Mouse (Mus musculus) B cell, adult 2 months (primary cell): ENCODE data around the gene Sgk2.
"Not testable (repeated sequence)": the region's sequence is repeated elsewhere in the genome, so short reads cannot be mapped to it uniquely, and the experiment has no call there.

ENCODE experiments used
- DNase-seq, 2 experiments: peaks; one replicate each; pipeline ENCODE4 v3.0.0; 2022

The Sgk2 gene

GRCm38 (mm10) chr2:162993881-162994616, 6.9 kb downstream of the Sgk2 start:
- DNase-seq: no peak

DNA sequence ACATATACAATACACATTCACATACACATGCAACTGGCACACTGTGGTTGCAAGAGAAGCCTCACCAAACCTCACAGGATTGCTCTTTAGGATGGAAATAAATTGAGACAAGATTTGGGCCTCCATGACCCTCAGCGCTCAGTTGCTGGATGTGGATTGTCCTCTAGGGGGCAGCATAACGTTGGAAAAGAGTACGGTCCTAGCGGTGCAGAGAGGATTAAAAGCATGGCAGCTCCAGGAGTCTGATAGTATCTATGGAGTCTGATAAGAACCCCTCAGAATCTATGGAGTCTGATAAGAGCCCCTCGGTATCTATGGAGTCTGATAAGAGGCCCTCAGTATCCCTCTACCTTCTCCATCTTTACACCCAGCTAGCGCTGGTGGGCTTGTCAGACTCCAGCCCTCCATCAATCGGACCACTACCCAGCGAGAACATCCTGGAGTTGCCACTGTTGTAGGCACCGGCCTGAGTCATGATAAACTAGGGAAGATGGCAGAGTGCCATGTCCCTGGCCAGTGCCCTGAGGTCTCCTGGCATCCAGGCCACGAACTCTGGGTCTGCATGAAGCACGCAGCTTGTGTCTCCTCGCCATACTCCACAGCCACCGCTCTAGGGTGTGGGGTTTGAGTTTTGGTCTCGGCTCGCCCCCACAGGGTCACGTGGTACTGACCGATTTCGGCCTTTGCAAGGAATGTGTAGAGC, 11.5 kb downstream of the Sgk2 start:
- peak; percentile 68 for DNase-seq

GRCm38 (mm10) chr2:162999744-163000143, 12.6 kb downstream of the Sgk2 start:
- DNase-seq: peak; percentile 42 to 49

GRCm38 (mm10) chr2:163001071-163001470, 13.9 kb downstream of the Sgk2 start:
- DNase-seq: no peak

DNA sequence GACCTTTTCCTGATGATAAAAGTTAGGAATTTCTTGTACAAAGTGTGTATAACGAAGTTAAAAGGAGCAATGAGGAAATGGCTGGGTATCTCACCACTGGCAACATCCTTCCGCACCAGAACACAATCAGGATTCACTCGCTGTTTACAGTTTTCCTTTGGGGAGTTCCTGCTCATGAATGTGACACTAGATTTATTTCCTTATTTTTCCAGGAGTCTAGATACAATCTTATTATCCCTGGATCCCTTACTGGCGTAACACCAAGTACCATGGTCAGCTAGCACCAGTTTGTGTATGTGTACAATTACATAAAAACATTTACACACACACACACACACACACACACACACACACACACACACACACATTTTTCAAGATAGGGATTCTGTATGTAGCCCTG, 20.2 kb downstream of the Sgk2 start:
- DNase-seq: no peak

GRCm38 (mm10) chr2:163016916-163017743, 30.0 kb downstream of the Sgk2 start, which contains the start of gene Ift52:
Gene Ift52 (plus strand): TSS chr2:163017354.
- peak; percentile 94 to 95 for DNase-seq

- no peak for DNase-seq
Observed at GRCm38 (mm10) chr2:163031289-163031688, 44.2 kb downstream of the Sgk2 start.

- no peak for DNase-seq
Observed at GRCm38 (mm10) chr2:163031757-163032156, 44.6 kb downstream of the Sgk2 start.

DNA sequence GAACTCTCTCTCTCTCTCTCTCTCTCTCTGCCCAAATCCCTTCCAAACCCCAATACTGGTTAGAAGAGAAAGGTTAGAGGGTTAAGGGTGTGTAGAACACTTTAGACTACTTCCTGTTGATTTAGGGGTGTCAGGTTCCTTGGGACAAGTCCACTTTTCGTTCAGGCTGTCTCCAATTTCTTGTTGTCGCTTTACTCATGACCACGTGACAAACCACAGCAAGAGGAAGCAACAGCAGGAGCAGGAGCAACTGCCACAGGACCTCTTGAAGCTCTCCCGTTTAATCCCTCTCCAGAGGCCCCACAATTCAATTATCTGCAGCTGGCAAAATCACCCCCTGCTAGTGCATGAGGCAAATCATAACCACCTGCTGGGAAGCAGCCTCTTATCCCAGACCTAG, 45.5 kb downstream of the Sgk2 start:
- DNase-seq: no peak

GRCm38 (mm10) chr2:163039940-163040339, 52.8 kb downstream of the Sgk2 start:
- DNase-seq: no peak

- peak; percentile 64 to 69 for DNase-seq
Observed at GRCm38 (mm10) chr2:163048125-163048524, 61.0 kb downstream of the Sgk2 start.

DNA sequence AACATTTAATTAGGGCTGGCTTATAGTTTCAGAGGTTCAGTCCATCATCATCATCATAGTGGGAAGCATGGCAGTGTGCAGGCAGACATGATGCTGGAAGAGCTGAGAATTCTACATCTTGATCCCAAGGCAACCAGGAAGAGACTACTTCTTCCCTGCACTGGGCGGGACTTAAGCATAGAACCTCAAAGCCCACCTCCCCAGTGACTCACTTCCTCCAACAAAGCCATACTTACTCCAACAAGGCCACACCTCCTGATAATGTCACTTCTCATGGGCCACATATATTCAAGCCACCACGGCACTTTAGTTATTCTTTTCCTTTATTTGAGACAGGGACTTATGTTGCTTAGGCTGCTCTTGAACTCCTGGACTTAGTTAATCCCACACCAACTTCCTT, 62.0 kb downstream of the Sgk2 start:
- DNase-seq: no peak

- DNase-seq: no peak
Observed at GRCm38 (mm10) chr2:163051691-163052090, 64.6 kb downstream of the Sgk2 start.

DNA sequence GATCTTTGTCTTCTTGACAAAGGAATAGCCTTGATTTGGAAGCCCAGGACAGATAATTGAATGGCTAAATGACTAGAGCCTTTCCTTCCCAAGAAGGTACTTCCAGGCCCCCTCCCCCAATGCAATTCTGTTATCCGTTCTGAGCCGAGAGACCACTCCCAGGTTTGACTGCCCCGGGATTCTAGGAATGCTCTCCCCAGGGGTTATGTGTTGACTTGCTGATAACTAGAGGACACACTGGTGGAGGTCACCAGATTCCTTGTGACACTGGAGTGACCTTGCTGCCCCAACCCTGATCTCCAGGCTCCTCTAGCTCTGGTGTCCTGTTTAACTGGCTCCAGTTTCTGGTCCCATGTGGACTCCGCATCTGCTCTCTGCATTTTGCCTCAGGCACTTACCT, 65.0 kb downstream of the Sgk2 start:
- DNase-seq: no peak

GRCm38 (mm10) chr2:163052826-163053225, 65.7 kb downstream of the Sgk2 start:
- no peak for DNase-seq

- DNase-seq: peak; percentile 94 to 96
Observed at GRCm38 (mm10) chr2:163054335-163054840, 67.3 kb downstream of the Sgk2 start, which contains the start of gene Mybl2. Gene Mybl2 (plus strand): TSS chr2:163054687.

DNA sequence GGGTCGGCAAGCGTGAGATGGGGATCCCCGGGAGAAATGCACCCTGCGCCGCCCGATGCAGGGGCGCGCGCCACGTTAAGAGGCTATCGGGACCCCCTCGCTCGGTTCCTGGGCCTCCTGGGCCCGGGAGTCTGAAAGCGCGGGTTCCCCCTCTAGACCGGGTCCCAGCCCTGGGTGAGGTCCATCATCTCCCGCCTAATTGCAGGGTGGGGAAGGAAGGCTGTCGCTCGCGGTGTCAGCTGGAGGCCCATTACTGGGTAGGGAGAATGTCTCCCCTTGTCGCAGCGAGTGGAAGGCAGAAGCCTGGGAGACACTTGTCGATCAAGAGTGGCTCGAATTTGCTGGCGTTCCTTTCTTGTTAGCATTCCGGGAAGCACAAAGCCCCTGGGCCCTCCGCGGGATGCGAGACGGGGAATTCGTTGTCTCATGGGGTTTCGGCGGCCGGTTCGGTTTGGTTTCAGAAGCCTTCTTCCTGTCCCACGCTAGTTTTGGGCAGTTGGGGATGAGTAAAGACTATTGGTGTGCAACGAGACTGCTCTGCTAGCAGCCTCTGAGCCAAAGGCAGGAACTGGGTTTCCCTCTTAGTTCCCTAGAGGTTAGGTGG, 67.9 kb downstream of the Sgk2 start:
- peak; percentile 27 to 43 for DNase-seq

- DNase-seq: no peak
Observed at GRCm38 (mm10) chr2:163055715-163056114, 68.6 kb downstream of the Sgk2 start.

DNA sequence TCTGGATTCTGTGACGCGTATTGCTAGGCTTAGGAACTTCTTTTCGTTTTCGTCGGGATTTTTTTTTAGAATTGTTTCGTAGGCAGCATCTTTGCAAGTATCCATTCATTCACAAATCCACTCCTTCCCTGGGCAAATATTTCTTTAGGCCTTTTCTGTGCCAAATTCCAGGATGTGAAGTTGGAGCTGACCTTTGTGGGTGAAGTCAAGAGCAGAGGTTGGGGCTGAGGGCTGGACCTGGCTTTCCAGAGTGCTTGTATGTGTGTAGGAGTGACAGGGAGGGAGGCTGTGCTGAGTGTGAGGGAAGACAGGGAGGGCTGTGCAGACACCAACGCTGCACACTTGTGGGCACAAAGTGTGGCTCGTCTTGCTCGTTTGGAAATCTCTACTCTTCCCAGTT, 69.5 kb downstream of the Sgk2 start:
- DNase-seq: no peak

- DNase-seq: not testable (repeated sequence)
Observed at GRCm38 (mm10) chr2:163058981-163059380, 71.9 kb downstream of the Sgk2 start.

GRCm38 (mm10) chr2:163060630-163061029, 73.5 kb downstream of the Sgk2 start:
- DNase-seq: no peak
